Mouse (Mus musculus) stomach, embryonic 14.5 days (tissue): ENCODE results near the gene Actrt3. TPM values are rescaled to one million over a fixed set of nuclear protein-coding genes. Genes with fewer than 3 reads are reported as not detected.
A peak's percentile ranks its signal among the peaks of the same experiment; 100 is the strongest.
"Not testable (repeated sequence)": the region's sequence is repeated elsewhere in the genome, so short reads cannot be mapped to it uniquely, and the experiment has no call there.

ENCODE experiments used
- ATAC-seq: fragments of 200-750 bp; cut with Nextera tagmentation; 2 replicates; pipeline ENCODE4 v1.8.0; 2017; ENCODE audit warnings: low read depth, moderate TSS enrichment; ENCODE audit not compliant: insufficient number of reproducible peaks, insufficient read depth, low FRiP score
- H3K27ac ChIP-seq: fragments of 300-500 bp; sonication (generic); 2 replicates; pipeline ENCODE4 v1.5.1; 2014; ENCODE audit warnings: mild to moderate bottlenecking, low read length, moderate library complexity, mixed read lengths
- H3K27me3 ChIP-seq: fragments of 300-500 bp; sonication (generic); 2 replicates; pipeline ENCODE4 v1.6.1; 2014; ENCODE audit warnings: low read length, control low read depth, mixed read lengths; ENCODE audit not compliant: control insufficient read depth, insufficient read depth
- H3K36me3 ChIP-seq: fragments of 300-500 bp; sonication (generic); 2 replicates; pipeline ENCODE4 v1.6.1; 2014; ENCODE audit warnings: mild to moderate bottlenecking, control low read depth, low read length, moderate library complexity, mixed read lengths; ENCODE audit not compliant: control insufficient read depth, insufficient read depth
- H3K4me1 ChIP-seq: fragments of 300-500 bp; sonication (generic); 2 replicates; pipeline ENCODE4 v1.6.1; 2014; ENCODE audit warnings: low read length, control low read depth, mixed read lengths; ENCODE audit not compliant: control insufficient read depth, insufficient read depth
- H3K4me2 ChIP-seq: fragments of 300-500 bp; sonication (generic); replicated peaks from 2 replicates; pipeline ENCODE4 v1.6.1; 2014; ENCODE audit warnings: low read depth, low read length, control low read depth
- H3K4me3 ChIP-seq: fragments of 300-500 bp; sonication (generic); 2 replicates; pipeline ENCODE4 v1.5.1; 2014; ENCODE audit warnings: low read depth, low read length, control low read depth
- H3K9ac ChIP-seq: fragments of 300-500 bp; sonication (generic); replicated peaks from 2 replicates; pipeline ENCODE4 v1.6.1; 2014; ENCODE audit warnings: low read depth, mild to moderate bottlenecking, control low read depth, low read length, moderate library complexity, mixed read lengths
- H3K9me3 ChIP-seq: fragments of 300-500 bp; sonication (generic); 2 replicates; pipeline ENCODE4 v1.6.1; 2016; ENCODE audit warnings: low read depth, low read length, control low read depth; ENCODE audit not compliant: control insufficient read depth
- WGBS: fragments of 180-500 bp; shearing (Covaris S2); extraction: QIAGEN DNeasy Blood & Tissue Kit; methylation state at CpG from one replicate; pipeline ENCODE4 v1.1.7; 2014; 5-methylcytosine and 5-hydroxymethylcytosine counted together
- polyA plus RNA-seq: library from polyadenylated mRNA; unstranded; fragments of >200 nt; fragmentation: Nextera tagmentation; extraction: Ambion mirVana; gene quantifications from 2 replicates; pipeline ENCODE4 v1.2.1, GENCODE M21; 2014

Actrt3 gene
- polyA plus RNA-seq, 1 experiment from 2014 or later = not detected

DNA sequence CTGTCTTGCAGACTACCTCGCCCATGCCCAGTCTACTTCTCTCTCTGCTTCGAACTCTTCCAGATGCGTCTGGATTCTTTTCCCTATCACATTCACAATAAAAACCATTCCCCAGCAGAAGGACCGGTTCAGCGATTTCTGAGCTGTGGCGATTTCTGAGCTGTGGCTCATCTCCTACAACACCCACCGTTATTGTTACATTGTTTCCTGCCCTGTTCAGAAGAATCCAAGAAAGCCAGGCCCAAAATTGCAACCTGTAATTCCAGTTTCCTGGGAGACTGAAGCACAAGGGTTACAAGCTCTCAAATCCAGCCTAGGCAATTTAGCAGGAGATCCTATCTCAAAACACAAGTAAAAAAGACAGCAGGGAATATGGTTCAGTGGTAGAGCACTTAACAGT lies 2.5 kb downstream of the Actrt3 start:
- peaks cover 2% of the 10 kb centered on the region; the same call in 1 of the 2 replicates for H3K4me1 ChIP-seq
- no peak overlapping the region for H3K9ac ChIP-seq
- 74% methylated on average over 7 of the region's 7 CpGs for WGBS
- ATAC-seq = no peak
- no peak overlapping the region for H3K27ac ChIP-seq
- no peaks in the 10 kb centered on the region for H3K9me3 ChIP-seq
- no peaks in the 10 kb centered on the region for H3K36me3 ChIP-seq
- no peak overlapping the region for H3K4me3 ChIP-seq
- H3K4me2 ChIP-seq = no peak overlapping the region
- H3K27me3 ChIP-seq = no peaks in the 10 kb centered on the region

DNA sequence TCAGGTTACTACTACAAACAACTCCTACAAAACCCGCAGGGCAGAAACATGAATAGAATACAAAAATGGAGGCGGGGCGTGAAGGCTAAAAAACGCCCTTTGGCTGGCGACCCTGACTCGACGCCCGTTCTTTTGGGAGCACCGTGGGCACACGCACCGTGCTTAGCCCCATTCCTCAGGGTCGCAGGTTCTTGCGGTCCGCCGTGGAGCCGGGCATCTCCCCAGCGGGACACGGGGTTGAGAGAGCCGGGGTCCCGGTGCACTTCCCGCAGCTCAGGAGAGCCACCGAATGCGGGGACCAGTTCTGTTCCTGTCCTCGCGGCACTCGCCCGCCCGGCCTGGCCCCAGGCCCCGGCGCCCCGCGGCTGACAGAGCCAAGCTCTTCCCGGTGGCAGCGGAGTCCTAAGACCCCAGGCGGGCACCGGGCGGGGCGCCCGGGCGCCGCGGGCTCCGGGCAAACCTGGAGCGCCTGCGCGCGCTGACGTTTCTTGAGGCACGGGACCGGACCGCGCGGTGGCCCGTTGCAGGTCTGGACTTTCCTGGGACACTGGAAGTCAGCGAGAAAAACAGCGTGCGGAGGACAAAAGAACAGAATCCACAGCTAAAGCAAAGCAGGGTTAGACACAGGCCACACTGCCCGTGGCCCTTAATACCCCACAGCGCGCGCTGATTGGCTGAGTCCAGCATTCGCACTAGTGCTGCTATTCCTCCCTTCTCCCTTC lies 4.5 kb downstream of the Actrt3 start:
- peak; percentile 21 for ATAC-seq
- H3K4me2 ChIP-seq = peak overlapping the region; percentile 73
- H3K9ac ChIP-seq = peak overlapping the region; percentile 52
- no peak overlapping the region for H3K27ac ChIP-seq
- under 1% methylated on average over 62 of the region's 62 CpGs for WGBS
- H3K4me3 ChIP-seq = peak overlapping the region; percentile 72
- no peaks in the 10 kb centered on the region for H3K27me3 ChIP-seq
- H3K4me1 ChIP-seq = peaks cover 2% of the 10 kb centered on the region; the same call in 1 of the 2 replicates
- H3K36me3 ChIP-seq = no peaks in the 10 kb centered on the region
- no peaks in the 10 kb centered on the region for H3K9me3 ChIP-seq

DNA sequence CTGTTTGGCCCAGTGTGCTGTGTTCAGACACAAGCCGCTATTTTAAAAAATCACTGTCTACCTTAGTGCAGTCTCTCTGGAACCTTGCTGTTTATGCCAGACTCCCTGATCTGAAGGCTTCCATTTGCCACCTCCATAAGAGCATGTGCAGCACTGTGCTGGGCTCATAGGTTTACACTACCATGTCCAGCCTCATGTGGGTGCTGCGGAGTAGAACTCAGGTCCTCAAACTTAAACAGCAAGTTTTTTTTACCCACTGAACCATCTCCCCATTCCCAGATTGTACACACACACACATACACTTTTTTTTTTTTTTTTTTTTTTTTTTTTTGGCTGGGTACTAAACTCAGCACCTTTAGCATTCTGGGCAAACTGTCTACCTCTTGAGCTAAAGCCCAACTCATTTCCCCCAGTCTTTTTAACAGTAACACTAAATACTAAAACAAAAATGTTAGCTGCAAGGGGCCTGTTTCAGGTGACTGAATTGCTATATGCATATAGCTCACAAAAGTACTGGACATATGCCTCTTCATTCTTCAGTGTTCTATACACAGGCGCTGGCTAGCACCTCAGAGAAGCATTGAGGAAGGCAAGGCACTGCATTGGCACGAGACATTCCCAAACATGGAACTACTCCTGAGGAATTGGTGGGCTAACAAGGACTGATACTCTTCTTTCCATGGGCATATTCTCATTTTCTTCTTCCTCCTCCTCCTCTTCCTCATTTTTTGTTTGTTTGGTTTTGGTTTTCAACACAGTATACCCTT lies 5.8 kb downstream of the Actrt3 start:
- no peaks in the 10 kb centered on the region for H3K27me3 ChIP-seq
- no peak overlapping the region for H3K4me3 ChIP-seq
- H3K36me3 ChIP-seq = no peaks in the 10 kb centered on the region
- no peak for ATAC-seq
- H3K4me2 ChIP-seq = no peak overlapping the region
- H3K9ac ChIP-seq = no peak overlapping the region
- H3K9me3 ChIP-seq = no peaks in the 10 kb centered on the region
- 75% methylated on average over 4 of the region's 4 CpGs for WGBS
- H3K4me1 ChIP-seq = peaks cover 2% of the 10 kb centered on the region; the same call in 1 of the 2 replicates
- H3K27ac ChIP-seq = no peak overlapping the region

- WGBS = 3% methylated on average over 2 of the region's 2 CpGs
- no peaks in the 10 kb centered on the region for H3K36me3 ChIP-seq
- H3K9me3 ChIP-seq = no peaks in the 10 kb centered on the region
- no peak overlapping the region for H3K4me3 ChIP-seq
- no peak overlapping the region for H3K4me2 ChIP-seq
- peaks cover 2% of the 10 kb centered on the region; the same call in 1 of the 2 replicates for H3K4me1 ChIP-seq
- ATAC-seq = peak; percentile 43; the same call in 1 of the 2 replicates
- no peak overlapping the region for H3K27ac ChIP-seq
- no peaks in the 10 kb centered on the region for H3K27me3 ChIP-seq
- no peak overlapping the region for H3K9ac ChIP-seq
Observed at GRCm38 (mm10) chr3:30592418-30592853, 7.3 kb downstream of the Actrt3 start.

GRCm38 (mm10) chr3:30588865-30589264 lies 10.9 kb downstream of the Actrt3 start:
- Histone ChIP-seq H3K4me3 (no peak overlapping the region), H3K9me3 (no peaks in the 10 kb centered on the region), H3K4me1 (no peaks in the 10 kb centered on the region), H3K9ac (no peak overlapping the region), H3K36me3 (no peaks in the 10 kb centered on the region), H3K27ac (no peak overlapping the region), H3K27me3 (no peaks in the 10 kb centered on the region), H3K4me2 (no peak overlapping the region)
- WGBS = 81% methylated on average over 6 of the region's 6 CpGs
- no peak for ATAC-seq

GRCm38 (mm10) chr3:30573549-30573948 lies 26.2 kb downstream of the Actrt3 start:
- WGBS = 26% methylated on average over 2 of the region's 2 CpGs
- no peak for ATAC-seq
- Histone ChIP-seq H3K4me1 (no peaks in the 10 kb centered on the region), H3K27me3 (no peaks in the 10 kb centered on the region), H3K4me3 (no peak overlapping the region), H3K4me2 (no peak overlapping the region), H3K9me3 (no peaks in the 10 kb centered on the region), H3K36me3 (no peaks in the 10 kb centered on the region), H3K27ac (no peak overlapping the region), H3K9ac (no peak overlapping the region)

GRCm38 (mm10) chr3:30566333-30566732 lies 33.4 kb downstream of the Actrt3 start:
- not testable (repeated sequence) for H3K4me3 ChIP-seq, H3K27me3 ChIP-seq, H3K9me3 ChIP-seq, H3K27ac ChIP-seq, H3K4me1 ChIP-seq, H3K9ac ChIP-seq, H3K4me2 ChIP-seq, H3K36me3 ChIP-seq, ATAC-seq
- no CpG with 5 or more reads among the region's 2 CpGs for WGBS

GRCm38 (mm10) chr3:30560677-30561314 lies 38.9 kb downstream of the Actrt3 start:
- Histone ChIP-seq H3K4me1 (no peaks in the 10 kb centered on the region), H3K4me3 (no peak overlapping the region), H3K27ac (no peak overlapping the region), H3K9ac (no peak overlapping the region), H3K36me3 (no peaks in the 10 kb centered on the region), H3K4me2 (no peak overlapping the region), H3K27me3 (no peaks in the 10 kb centered on the region), H3K9me3 (no peaks in the 10 kb centered on the region)
- no peak for ATAC-seq
- 48% methylated on average over 6 of the region's 6 CpGs for WGBS
